ENCODE assay signal across 11 mouse cellular contexts in the genomic region with DNA sequence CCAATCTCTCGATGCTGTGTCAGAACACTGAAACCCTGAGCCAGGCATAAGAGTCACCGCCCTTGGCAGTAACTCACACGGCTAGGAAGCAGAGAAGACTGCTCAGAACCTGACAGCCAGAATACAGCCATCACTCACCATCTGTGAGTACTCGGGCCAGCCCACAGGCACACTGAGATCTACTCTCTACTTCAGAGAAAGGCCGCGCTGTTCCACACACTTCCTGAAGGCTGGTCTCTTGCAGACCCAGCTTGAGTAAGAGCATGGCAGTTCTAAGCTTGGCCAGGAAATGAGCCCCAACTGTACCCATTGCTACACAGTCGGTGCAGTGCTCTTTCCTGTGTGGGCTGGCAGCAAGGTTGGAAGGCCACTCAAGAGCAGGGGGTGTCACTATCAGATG. TPM values are rescaled to one million over a fixed set of nuclear protein-coding genes. Genes with fewer than 3 reads are reported as not detected.
DNase-seq lines count a peak whose midpoint lies in the region; ATAC-seq and TF ChIP-seq lines count a peak whose summit lies in the region.
"Had no signal": no experiment of that assay in that cellular context is flagged by ENCODE, and none has a peak within 500 bp of the region (broad histone marks: within the 10 kb centered on the region; RNA-seq: fewer than 3 reads in every experiment).

No protein-coding gene starts in this region.

- H3K4me3 ChIP-seq in gastrocnemius, adult 2 months = no peak overlapping the region
- H3K4me3 ChIP-seq in liver, postnatal 0 days (ENCODE audit: low read depth, low read length) = no peak overlapping the region
- no peak overlapping the region for H3K4me3 ChIP-seq in midbrain, embryonic 14.5 days (replicated peaks; ENCODE audit: low read depth, low read length)
- H3K4me3 ChIP-seq: midbrain, embryonic 10.5 days had no signal

- H3K36me3 ChIP-seq in liver, postnatal 0 days (replicated peaks; ENCODE audit: insufficient read depth, low read length) = peaks cover 51% of the 10 kb centered on the region
- H3K36me3 ChIP-seq in midbrain, embryonic 14.5 days (ENCODE audit: control insufficient read depth, insufficient read depth, low read length) = 0 out of 2 replicates have a peak, but pooled peaks cover 4% of the 10 kb centered on the region

- DNase-seq in gastrocnemius, adult 18-20 months (ENCODE audit: low spot score) = peak; percentile 13
- DNase-seq in gastrocnemius, adult 2 months = no peak
- DNase-seq in adipocyte (ENCODE audit: low spot score) = peak; percentile 50
- peak; percentile 53 for DNase-seq in liver, postnatal 0 days
- peak; percentile 43 to 49 for DNase-seq in spleen, postnatal 36 days (ENCODE audit: low spot score in 2 of 2)
- no peak for DNase-seq in left cerebral cortex, adult 18-20 months (ENCODE audit: low spot score in 2 of 2)
- no peak for DNase-seq in left cerebral cortex, postnatal 4 days
- DNase-seq in midbrain, embryonic 14.5 days = no peak
- DNase-seq: kidney, adult 9 months had no signal

- no peaks in the 10 kb centered on the region for H3K27me3 ChIP-seq in liver, postnatal 0 days (ENCODE audit: insufficient read depth, low read length)
- no peaks in the 10 kb centered on the region for H3K27me3 ChIP-seq in midbrain, embryonic 14.5 days (ENCODE audit: control insufficient read depth, insufficient read depth, low read length)

- peak overlapping the region; percentile 42 for H3K9ac ChIP-seq in liver, postnatal 0 days (replicated peaks)
- H3K9ac ChIP-seq in midbrain, embryonic 14.5 days (replicated peaks; ENCODE audit: low read length) = no peak overlapping the region

- peaks cover 52% of the 10 kb centered on the region for H3K4me1 ChIP-seq in liver, postnatal 0 days (ENCODE audit: insufficient read depth)
- H3K4me1 ChIP-seq in midbrain, embryonic 14.5 days (ENCODE audit: control insufficient read depth, insufficient read depth, low read length) = no peaks in the 10 kb centered on the region
- H3K4me1 ChIP-seq: midbrain, embryonic 10.5 days had no signal

- WGBS in liver, postnatal 0 days (ENCODE audit: insufficient replicate concordance) = 32% methylated on average over 7 of the region's 7 CpGs
- 90% methylated on average over 7 of the region's 7 CpGs for WGBS in midbrain, embryonic 14.5 days

- no peak overlapping the region for H3K27ac ChIP-seq in gastrocnemius, adult 2 months
- H3K27ac ChIP-seq in liver, postnatal 0 days (ENCODE audit: low read depth) = peak overlapping the region; percentile 87
- H3K27ac ChIP-seq in midbrain, embryonic 14.5 days (replicated peaks; ENCODE audit: low read depth, low read length) = no peak overlapping the region
- H3K27ac ChIP-seq: midbrain, embryonic 10.5 days had no signal

- peak; percentile 63 for TF ChIP-seq EP300 in liver, postnatal 0 days (IDR thresholded peaks at IDR 0.05; ENCODE audit: low read depth)

- no peak for TF ChIP-seq CTCF in gastrocnemius, adult 2 months (IDR thresholded peaks at IDR 0.05)
- TF ChIP-seq CTCF in liver, postnatal 0 days (IDR thresholded peaks at IDR 0.05; ENCODE audit: low read depth) = no peak

- intact Hi-C loops in gastrocnemius, adult 2 months (cut with DNase I) = no loop called here
- intact Hi-C loops in left cerebral cortex, postnatal 4 days (cut with DNase I) = no loop called here

- H3K4me2 ChIP-seq in liver, postnatal 0 days (ENCODE audit: low read depth, low read length) = peak overlapping the region; percentile 22
- no peak overlapping the region for H3K4me2 ChIP-seq in midbrain, embryonic 14.5 days (ENCODE audit: low read length)

- ATAC-seq in liver, postnatal 0 days = peak; percentile 57
- ATAC-seq in midbrain, embryonic 14.5 days (ENCODE audit: low FRiP score, low TSS enrichment) = no peak
- ATAC-seq: forebrain, embryonic 14.5 days had no signal

- H3K9me3 ChIP-seq in liver, postnatal 0 days (ENCODE audit: low read length) = no peaks in the 10 kb centered on the region
- no peaks in the 10 kb centered on the region for H3K9me3 ChIP-seq in midbrain, embryonic 14.5 days (ENCODE audit: control insufficient read depth, low read length)
- H3K9me3 ChIP-seq: midbrain, embryonic 10.5 days had no signal

RNA-seq across cellular contexts. Expression of gene Tbc1d2b, which starts 27.7 kb away (rescaled TPM):
- 1 to 10 TPM; 3.6 to 4.7 TPM for total RNA-seq in gastrocnemius, adult 18-20 months (2021)
- 1 to 10 TPM; 3.0 to 5.9 TPM for total RNA-seq in gastrocnemius, adult 2 months (2021)
- 5.1 and 6.2 TPM in 2 replicates for polyA plus RNA-seq in liver, postnatal 0 days (2015; fragmentation: Nextera tagmentation; extraction: Ambion mirVana)
- total RNA-seq in left cerebral cortex, adult 18-20 months (2021) = 10 to 100 TPM; 14.2 to 15.6 TPM
- total RNA-seq in left cerebral cortex, postnatal 4 days (2021) = 10 to 100 TPM; 16.8 to 21.9 TPM
- 4.1 and 6.9 TPM in 2 replicates for polyA plus RNA-seq in midbrain, embryonic 14.5 days (2014; fragmentation: Nextera tagmentation; extraction: Ambion mirVana)

Comparison
In these comparisons a context has a peak if more than half of its experiments do, and no peak if none do; other contexts are left out.
1. DNase-seq: peak in gastrocnemius, adult 18-20 months (single experiment), adipocyte (single experiment), liver, postnatal 0 days (single experiment) and spleen, postnatal 36 days (2 of 2); none in gastrocnemius, adult 2 months (single experiment), left cerebral cortex, adult 18-20 months (0 of 2), left cerebral cortex, postnatal 4 days (single experiment) and midbrain, embryonic 14.5 days (single experiment).